Mouse (Mus musculus): ENCODE measurements at regions not wholly inside any gene's neighbourhood (a gene's known extent, or its start where the extent isn't known, plus 50 kb on each side); places are given as distances from the start of the nearest gene placed in this dataset.

GRCm38 (mm10) chr11:64917301-64917700 lies 61.5 kb upstream of the Elac2 start:
- no peak for DNase-seq (ENCODE audit: low spot score)

- DNase-seq (ENCODE audit: low spot score), result no peak
Measured at GRCm38 (mm10) chr11:64924989-64925388, 53.8 kb upstream of the Elac2 start.

DNA sequence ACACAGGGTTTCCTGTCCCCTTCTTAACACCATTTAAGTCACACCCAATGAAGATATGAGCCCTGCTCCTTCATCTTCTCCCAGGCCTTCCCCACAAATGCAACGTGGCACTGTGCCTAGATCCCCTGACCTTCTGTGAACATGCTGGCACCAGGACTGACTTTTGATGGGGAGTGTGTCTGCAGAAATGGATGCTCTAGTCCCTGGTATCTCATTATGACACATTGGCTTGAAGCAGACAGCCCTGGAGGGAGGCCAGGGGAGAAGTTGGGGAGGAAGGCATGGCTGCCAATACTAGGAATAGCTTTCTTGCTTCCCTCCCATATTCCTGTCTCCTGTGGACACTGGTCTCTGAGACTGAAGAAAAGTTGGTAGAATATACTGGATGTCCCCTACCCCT lies 52.9 kb upstream of the Elac2 start:
- no peak for DNase-seq (ENCODE audit: low spot score)

Measured in left cerebral cortex, adult 11 months (tissue).